Mouse (Mus musculus) liver, adult 2 months (tissue): ENCODE data around the gene Nol12.

Experiments
- CTCF ChIP-seq: fragments of 200-500 bp; IDR thresholded peaks from 2 replicates; pipeline ENCODE4 v1.5.1; 2011; ENCODE audit warnings: low read depth, low read length, control low read depth
- POLR2A ChIP-seq: fragments of 200-500 bp; IDR thresholded peaks from 2 replicates; pipeline ENCODE4 v1.6.1; 2011; ENCODE audit warnings: low read length, control low read depth; ENCODE audit not compliant: insufficient read depth; ENCODE audit errors: extremely low read depth

DNA sequence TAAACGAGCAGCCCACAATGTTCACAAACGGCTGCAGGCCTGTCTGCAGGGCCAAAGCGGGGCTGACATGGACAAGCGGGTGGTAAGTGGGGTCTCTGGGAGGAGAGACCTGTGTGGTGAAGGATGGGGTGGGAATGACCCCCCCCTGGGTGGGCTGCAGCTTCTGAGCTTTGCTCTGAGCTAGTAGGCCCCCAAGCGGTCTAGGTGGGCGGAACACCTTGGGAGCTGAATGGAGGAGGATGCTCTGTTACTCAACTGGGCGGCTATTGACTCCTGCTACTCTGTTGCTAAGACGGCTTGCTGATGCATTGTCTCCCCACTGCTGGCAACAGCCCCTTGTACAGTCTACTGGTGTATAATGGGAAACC lies 33.3 kb upstream of the Nol12 start:
- TF ChIP-seq CTCF = no peak
- no peak for TF ChIP-seq POLR2A
